Mouse (Mus musculus) CD8-positive naive resting alpha-beta T cell, adult 2 months (primary cell): ENCODE measurements around the gene Gins1.
A peak's percentile ranks its signal among the peaks of the same experiment; 100 is the strongest.
"Not testable (repeated sequence)": the region's sequence is repeated elsewhere in the genome, so short reads cannot be mapped to it uniquely, and the experiment has no call there.

Experiments
- DNase-seq, 2 experiments: peaks; one replicate each; pipeline ENCODE4 v3.0.0; 2022; ENCODE audit warnings: low read depth in 2 of 2, low spot score in 2 of 2

The Gins1 gene

DNA sequence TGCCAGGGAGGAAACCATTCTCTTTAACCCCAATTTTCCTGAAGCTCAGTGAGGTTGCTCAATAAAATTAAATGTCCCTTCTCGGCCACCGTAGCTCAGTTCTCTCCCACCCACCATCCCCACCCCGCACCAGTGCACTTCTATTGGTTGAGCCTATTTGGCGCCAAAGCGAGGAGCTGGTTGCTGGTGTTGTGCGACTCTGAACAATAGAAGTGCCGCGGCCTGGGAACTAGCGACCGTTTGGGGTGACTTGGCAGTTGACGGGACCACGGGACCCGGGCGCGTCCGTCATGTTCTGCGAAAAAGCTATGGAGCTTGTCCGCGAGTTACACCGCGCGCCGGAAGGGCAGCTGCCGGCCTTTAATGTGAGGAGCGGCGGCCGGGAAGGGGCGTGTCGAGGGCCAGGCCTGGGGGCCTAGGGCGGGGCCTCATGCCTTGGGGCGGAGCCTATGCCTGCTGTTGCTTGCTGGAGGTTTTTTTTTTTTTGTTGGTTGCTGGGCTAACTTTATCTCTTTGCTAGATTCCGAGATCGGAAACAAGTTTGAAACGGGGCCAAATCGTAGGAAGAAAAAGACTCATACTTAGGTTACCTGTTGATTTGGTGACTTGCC, 4.3 kb downstream of the Gins1 start:
- peak; percentile 87 to 91 for DNase-seq

DNA sequence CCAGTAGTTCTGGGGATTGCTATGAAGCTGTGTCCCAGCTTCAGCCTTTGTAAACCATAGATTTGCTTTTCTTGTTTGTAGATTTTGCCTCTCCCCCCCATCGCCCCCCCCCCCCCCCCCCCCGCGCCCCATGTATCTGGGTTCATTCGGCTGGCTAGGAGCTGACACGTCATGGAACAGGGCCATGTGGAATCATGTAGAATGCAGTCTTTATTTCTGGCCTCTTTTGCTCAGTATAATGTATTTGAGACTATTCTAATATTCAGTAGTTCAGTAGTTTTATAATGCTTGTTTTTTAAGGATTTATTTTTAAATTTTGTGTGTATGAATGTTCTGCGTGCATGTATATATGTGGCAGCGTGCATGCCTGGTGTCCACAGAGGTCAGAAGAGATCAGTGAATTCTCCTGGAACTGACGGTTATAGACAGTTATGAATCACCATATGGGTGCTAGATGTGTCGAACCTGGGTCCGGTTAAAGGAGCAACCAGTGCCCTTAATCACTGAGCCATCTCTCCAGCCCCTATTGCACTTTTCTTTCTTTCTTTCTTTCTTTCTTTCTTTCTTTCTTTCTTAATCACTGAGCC, 5.2 kb downstream of the Gins1 start:
- no peak for DNase-seq

GRCm38 (mm10) chr2:150914781-150915515, 9.7 kb downstream of the Gins1 start:
- no peak for DNase-seq

DNA sequence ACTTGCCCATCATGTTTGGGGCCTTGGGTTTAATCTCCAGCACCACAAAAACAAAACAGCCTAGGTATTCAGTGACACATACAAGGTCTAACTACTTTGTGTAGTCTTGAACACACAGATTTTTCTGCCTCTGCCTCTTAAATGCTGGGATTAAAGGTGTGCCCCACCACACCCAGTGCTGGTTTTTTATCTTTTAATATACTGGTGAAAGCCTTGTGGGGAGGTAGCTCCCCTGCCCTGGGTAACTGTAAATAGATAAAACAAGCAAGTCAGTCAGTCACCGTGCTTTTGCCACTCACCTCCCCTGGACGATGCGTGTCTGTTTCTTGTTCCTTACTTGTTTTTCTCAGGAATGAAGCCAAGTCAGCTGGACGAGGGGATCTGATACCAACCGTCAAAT, 10.6 kb downstream of the Gins1 start:
- no peak for DNase-seq

DNA sequence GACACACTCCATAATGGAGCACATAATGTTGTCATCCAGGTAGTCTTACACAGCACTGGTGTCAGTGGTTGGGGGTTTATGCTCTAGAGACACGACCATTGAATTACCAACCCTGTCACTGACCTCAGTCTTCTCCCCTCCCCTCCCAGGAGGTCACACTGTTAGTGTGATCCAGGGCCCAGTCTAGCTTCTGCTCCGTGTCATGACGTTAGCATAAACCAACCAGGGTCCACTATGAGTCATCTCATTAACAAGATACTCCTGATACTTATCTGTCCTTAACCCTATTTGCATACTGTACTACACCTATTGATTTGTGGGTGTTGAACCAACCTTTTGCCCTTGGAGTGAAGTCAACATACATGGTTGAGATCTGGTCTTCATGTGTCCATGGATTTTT, 13.5 kb downstream of the Gins1 start:
- DNase-seq = no peak

DNA sequence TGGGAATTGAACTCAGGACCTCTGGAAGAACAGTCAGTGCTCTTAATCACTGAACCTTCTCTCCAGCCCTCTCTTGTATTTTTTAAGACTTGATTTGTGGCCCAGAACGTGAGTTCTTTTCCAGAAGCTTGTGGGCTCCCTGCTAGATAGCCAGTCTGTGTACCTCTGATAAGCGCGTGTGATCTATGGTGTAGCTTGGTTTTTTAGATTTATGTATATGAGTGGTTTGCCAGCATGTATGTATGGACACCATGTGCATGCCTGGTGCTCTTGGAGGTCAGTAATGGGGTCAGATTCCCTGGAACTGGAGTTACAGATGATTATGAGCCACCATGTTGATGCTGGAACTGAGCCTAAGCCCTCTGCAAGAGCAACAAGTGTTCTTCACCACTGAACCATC, 15.3 kb downstream of the Gins1 start:
- DNase-seq = no peak

DNA sequence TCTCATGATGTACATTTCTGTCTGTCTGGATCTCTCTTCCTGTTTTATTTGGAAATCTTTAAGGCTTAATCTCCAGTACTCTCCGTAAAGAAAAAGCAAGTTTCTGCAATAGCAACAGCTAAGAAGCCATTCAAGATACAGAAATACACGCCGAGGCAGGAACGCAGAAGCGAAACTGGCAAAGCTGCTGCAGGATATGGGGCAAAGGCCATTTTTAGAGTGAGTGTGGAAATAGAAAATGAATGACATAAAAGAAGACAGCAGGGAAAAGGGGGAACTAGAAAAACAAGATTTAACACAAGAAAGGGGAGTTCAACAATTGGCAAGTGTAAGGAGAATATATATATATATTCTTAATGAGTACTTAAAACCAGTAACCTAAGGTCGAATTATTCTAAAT, 16.5 kb downstream of the Gins1 start:
- no peak for DNase-seq

DNA sequence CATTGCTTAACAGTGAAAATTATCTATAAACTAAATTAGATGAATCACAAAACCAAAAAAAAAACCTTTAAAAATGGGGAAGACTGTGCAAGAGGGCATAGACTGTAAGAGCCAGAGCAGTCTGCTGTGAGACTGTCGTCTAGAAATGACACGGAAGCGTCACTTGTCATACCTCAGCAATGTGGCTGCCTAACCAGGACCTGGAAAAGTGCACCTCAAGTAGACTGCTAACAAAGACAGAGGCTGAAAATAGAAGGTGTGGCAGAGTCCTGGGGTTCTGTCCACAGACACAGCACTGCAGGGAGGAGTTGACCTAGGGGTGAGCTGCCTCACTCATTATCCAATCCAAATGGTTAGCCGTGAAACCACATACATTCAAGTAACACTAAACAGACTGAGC, 17.0 kb downstream of the Gins1 start:
- DNase-seq = no peak

- no peak for DNase-seq
Observed at GRCm38 (mm10) chr2:150923026-150923425, 17.8 kb downstream of the Gins1 start.

DNA sequence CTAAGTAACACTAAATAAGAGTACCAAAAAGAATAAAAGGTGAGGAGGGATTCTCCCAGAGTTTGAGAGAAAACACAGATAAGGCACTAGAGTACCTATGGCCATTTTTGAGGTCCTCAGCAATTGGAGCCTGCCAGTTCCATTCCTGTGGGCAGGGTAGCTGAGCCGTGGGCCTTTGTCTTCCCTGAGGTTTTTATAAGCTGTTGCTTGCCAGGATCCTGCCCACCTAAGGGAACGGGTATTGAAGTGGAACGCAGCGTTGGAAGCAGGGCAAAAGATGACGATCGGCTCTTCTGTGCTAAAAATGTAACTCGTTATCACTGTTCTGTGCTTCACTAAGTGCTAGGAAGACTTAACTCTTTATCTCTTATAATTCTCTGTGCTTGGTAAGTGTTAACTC, 18.3 kb downstream of the Gins1 start:
- DNase-seq = no peak

DNA sequence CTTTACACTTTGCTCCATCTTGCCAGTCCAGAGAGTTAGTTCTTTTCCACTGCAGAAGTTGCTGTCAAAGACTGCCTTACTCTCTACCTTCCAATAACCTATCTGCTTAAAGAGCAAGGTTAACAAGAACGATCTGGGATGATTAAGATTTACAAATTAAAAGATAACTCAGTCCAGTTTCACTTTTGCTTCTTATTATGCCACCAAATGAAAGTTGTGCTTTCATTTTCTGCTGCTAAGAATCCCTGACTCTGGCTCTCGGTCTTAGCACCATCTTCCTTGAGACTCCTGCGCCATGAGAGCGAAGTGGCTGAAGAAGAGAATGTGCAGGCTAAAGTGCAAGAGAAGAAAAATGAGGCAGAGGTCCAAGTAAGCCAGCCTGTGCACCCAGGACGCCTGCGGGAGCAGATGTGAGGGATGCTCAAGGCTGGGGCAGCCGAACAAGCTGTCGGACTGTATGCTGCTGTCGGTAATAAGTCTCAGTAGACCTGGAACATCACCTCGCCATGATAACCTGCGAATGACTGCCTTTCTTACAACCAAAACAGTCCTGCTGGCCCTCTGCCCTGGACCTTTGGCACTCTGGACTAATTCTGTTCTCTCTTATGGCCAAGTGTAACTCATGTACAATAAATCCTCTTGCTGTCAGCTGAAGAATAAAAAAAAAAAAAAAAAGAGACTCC, 22.0 kb downstream of the Gins1 start:
- no peak for DNase-seq

GRCm38 (mm10) chr2:150929156-150929555, 24.0 kb downstream of the Gins1 start:
- DNase-seq = no peak

- no peak for DNase-seq
Observed at GRCm38 (mm10) chr2:150930806-150931205, 25.6 kb downstream of the Gins1 start.

DNA sequence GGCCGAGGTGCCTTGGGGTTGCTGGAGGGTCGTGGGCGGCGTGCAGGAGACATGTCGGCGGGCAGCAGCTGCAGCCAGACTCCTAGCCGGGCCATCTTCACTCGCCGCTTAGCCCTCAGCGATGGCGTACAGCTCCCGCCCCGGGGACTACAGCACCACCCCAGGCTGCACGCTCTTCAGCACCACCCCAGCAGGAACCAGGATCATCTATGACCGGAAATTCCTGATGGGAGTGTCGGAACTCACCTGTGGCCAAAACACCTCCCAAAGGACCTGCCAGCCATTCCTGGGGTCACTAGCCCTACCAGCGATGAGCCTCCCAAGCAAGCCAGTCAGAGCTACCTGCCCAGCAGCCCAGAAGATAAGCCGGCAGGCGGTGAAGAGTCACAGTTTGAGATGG, 28.3 kb downstream of the Gins1 start:
- DNase-seq = no peak

GRCm38 (mm10) chr2:150934659-150935058, 29.5 kb downstream of the Gins1 start:
- DNase-seq = no peak

- DNase-seq = no peak
Observed at GRCm38 (mm10) chr2:150944017-150944416, 38.8 kb downstream of the Gins1 start.

- not testable (repeated sequence) for DNase-seq
Observed at GRCm38 (mm10) chr2:150947341-150947740, 42.1 kb downstream of the Gins1 start.

GRCm38 (mm10) chr2:150947880-150948611, 42.8 kb downstream of the Gins1 start:
- DNase-seq = not testable (repeated sequence)

DNA sequence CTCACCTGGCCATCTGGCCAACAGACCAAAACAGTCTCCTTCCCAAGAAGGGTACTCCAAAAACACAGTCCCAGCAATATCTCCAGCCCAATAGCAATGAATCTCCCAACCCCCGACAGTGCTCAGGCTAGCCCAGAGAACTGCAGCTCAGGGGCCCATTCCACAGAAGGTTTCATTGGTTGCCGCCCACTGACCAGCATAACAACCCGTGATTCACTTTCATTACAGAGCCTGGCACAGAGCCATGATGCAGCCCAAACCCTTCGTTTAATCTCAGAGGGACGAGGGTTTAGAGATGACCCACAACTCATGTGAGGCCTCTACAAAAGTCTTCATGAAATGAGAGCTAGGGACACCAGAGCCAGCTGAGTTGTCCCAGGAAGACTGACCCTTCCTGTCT, 43.6 kb downstream of the Gins1 start:
- no peak for DNase-seq

DNA sequence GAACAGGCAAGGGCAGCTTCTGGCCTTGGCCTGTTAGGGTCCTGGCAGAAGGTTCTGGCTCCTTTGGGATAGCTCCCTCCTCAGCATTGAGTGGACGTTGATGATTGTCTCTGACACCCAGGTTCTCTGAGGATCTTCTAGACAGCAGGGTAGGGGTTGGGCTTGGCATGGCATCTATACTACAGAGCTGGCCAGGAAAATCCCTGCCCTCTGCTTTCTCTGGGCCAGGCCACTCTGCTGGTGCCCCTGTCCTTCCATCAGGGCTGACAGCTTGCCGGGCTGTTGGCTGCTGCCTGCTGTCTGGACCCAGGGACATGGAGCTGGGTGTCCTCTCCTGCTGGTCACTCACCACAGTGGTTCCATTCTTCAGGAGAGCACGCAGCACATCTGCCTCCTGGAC, 44.5 kb downstream of the Gins1 start:
- no peak for DNase-seq

DNA sequence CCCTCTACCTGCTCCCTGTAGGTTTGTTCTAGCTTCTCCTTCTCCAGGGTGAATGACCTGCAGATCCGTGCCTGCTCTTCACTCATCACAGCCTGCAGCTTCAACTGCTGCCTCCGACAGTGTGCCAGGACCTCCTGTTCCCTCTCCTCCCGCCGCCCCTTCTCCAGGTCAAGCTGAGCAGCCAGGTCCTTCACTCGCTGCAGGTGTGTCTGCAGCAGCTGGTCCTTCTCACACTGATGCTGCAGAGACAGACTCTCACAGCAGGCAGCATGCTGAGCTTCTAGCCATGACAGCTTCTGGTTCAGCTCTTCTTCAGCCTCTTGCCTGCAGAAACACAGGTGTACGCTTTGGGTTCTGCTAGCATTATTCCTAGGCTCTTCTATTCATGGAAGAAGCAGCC, 44.9 kb downstream of the Gins1 start:
- DNase-seq = no peak
